Mouse (Mus musculus): Measurements from ENCODE around the gene Cog8.

DNA sequence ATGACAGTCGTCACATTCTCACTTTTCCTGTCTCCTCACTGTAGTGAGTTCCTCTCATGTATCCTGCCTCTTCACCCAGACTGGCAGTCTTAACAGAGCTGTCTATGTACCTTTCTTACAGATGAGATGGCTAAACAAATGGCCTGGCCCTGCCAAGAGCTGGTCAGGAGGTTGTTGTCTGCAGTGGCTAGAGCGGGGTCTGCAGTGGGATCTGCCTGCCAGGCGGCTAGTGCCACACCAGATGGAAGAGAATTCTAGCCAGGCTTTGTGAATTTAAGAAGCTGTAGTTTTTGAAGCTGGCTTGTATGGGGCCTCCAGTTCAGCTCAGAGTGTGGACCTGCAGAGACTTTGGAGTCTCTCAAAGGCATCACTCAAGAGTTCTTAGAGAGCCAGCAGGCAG is 20.8 kb downstream of the Cog8 start:
- TF ChIP-seq CTCF (IDR thresholded peaks at IDR 0.05) (no peak), EP300 (IDR thresholded peaks at IDR 0.05) (no peak)

Measured in lung, postnatal 0 days (tissue).